Mouse (Mus musculus): ENCODE results near the gene Gm3002. TPM values are rescaled to one million over a fixed set of nuclear protein-coding genes. Genes with fewer than 3 reads are reported as not detected.

The Gm3002 gene
- polyA plus RNA-seq (2017; shearing (Covaris generic)) = 0.35 TPM

GRCm38 (mm10) chr14:3809774-3810173 lies at the start of gene Gm3002:
TSS of gene Gm3002 (plus strand) at chr14:3810074.

DNA sequence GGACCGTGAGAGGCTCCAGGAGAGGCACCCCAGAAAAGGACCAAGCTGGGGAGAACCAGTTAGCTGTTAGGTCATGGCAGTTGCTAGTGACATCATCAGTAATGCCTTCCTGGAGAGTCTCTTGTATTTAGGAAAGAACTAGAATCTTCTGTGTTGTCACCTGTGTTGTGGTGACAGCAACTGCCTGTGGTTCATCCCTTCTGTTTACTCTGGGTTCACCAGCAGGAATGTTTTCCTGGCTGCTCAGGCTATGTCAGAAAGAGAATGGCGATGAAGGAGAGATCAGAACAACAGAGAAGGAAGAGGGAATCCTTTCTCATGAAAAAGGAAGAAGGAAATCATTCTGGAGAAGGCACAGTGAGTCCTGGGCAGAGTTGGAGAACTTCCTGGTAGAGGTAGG lies 36.1 kb downstream of the Gm3002 start, which contains the start of gene Gm3033:
Gm3033 (plus strand) TSS at position 301 of the 400 bp plus-strand sequence.

DNA sequence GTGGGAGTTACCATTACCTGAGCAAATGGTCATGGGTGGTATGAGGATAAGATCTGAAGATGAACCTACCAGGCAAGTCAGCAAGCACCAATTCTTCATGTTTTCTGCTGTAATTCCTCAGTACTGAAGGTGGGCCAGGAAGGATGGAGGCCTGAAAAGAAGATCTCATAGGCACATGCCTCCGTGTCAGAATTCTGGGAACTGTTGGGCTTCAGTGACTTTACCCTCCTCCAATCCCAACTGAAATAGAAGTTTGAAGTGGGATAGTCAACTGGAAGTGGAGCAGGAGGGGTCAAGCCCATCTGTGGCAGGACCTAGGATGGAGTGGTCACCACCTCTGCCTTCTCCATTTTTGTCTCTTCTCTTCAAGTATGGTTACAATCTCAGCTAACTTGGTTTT lies 74.0 kb downstream of the Gm3002 start, which contains the start of gene Gm2916:
Gm2916 (plus strand) TSS at position 301 of the 400 bp plus-strand sequence.

DNA sequence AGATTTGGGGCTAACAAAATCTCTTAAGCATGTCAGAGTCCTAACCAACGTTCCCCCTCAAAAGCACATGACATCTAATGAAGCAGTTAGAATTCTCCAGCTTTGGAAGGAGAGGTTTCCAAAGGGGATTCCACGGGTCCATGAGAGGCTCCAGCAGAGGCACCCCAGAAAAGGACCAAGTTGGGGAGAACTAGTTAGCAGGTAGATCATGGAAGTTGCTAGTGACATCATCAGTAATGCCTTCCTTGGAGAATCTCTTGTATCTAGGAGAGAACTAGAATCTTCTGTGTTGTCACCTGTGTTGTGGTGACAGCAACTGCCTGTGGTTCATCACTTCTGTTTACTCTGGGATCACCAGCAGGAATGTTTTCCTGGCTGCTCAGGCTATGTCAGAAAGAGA lies 121.6 kb downstream of the Gm3002 start, which contains the start of gene Gm3029:
Gm3029 (plus strand) TSS at position 301 of the 400 bp plus-strand sequence.

GRCm38 (mm10) chr14:3963247-3963646 lies 153.4 kb downstream of the Gm3002 start, which contains the start of gene Gm3095:
TSS of gene Gm3095 (plus strand) at chr14:3963547.

GRCm38 (mm10) chr14:3998094-3998493 lies 188.2 kb downstream of the Gm3002 start, which contains the start of gene Gm3099:
TSS of gene Gm3099 (plus strand) at chr14:3998394.

Other genes with a start within 250 kb of the Gm3002 start
- not detected for gene Gm3012, start 175.6 kb upstream of the Gm3002 start, polyA plus RNA-seq (2017; shearing (Covaris generic))
- gene Gm3020, start 158.0 kb upstream of the Gm3002 start, polyA plus RNA-seq (2017; shearing (Covaris generic)) = 12.5 TPM
- gene Gm3043, start 121.3 kb upstream of the Gm3002 start, polyA plus RNA-seq (2017; shearing (Covaris generic)) = not detected
- not detected for gene Gm3033, start 36.2 kb downstream of the Gm3002 start, polyA plus RNA-seq (2017; shearing (Covaris generic))
- not detected for gene Gm2916, start 74.1 kb downstream of the Gm3002 start, polyA plus RNA-seq (2017; shearing (Covaris generic))
- not detected for gene Gm3029, start 121.7 kb downstream of the Gm3002 start, polyA plus RNA-seq (2017; shearing (Covaris generic))
- 0.85 TPM for gene Gm3095, start 153.5 kb downstream of the Gm3002 start, polyA plus RNA-seq (2017; shearing (Covaris generic))
- not detected for gene Gm3099, start 188.3 kb downstream of the Gm3002 start, polyA plus RNA-seq (2017; shearing (Covaris generic))
- 2.8 TPM for gene Gm5796, start 213.9 kb downstream of the Gm3002 start, polyA plus RNA-seq (2017; shearing (Covaris generic))

Data from inflammation-experienced regulatory T-cells, adult 16 weeks (primary cell).